In the genomic region with DNA sequence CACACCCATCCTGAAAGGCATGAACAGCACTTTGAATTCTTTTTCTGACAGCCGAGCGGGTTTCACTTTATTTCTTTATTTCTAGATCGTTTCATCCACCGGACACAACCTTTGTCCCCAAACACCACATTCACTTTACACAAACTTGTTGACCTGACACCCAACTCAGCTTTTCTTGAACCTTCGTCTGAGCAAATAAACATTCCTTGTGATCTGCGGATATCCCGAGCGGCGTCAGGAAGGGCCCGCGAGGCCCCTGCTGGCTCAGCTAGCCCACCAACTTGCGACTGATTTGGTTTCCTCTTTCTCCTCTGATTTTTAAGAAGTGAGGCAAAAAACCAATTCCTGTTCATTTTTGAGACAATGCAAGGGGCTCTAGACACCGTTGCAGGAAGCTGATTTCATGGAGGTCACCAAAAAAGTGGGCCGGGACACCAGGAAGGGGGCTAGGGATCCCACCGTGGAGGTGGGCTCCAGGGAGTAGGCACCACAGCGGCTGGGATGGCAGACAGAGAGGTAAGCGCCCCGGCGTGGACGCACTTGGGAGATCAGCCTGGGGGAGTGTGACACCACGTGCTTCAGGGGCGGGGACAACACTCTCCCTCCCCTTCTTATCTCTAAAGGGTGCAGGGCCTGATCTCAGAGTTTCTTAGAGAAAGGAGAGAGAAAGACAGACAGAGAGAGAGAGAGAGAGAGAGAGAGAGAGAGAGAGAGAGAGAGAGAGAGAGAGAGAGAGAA, we compare ENCODE assay signal across 8 mouse cellular contexts. TPM values are rescaled to one million over a fixed set of nuclear protein-coding genes. Genes with fewer than 3 reads are reported as not detected.
DNase-seq lines count a peak whose midpoint lies in the region; ATAC-seq lines count a peak whose summit lies in the region.

A gene (plus strand): TSS at position 264 of the 738 bp plus-strand sequence.

- H3K9me3 ChIP-seq in hindbrain, embryonic 11.5 days (ENCODE audit: control insufficient read depth, low read length): no peaks in the 10 kb centered on the region

- H3K9ac ChIP-seq in hindbrain, embryonic 11.5 days (ENCODE audit: low read depth, low read length): peak within 1 kb of the TSS; percentile 72

- 0 out of 2 replicates have a peak, but pooled peaks cover 3% of the 10 kb centered on the region for H3K4me1 ChIP-seq in hindbrain, embryonic 11.5 days (replicated peaks; ENCODE audit: control insufficient read depth, insufficient read depth, low read length)

- ATAC-seq in hindbrain, embryonic 11.5 days (ENCODE audit: low FRiP score): peak; percentile 92

- no peaks in the 10 kb centered on the region for H3K36me3 ChIP-seq in hindbrain, embryonic 11.5 days (ENCODE audit: control insufficient read depth, insufficient read depth, low read length)

- peak; percentile 85 for DNase-seq in T-cell, adult 2 months (ENCODE audit: low spot score)
- DNase-seq in cerebellum, postnatal 25 days: peak; percentile 38 to 56
- peak; percentile 19 to 29 for DNase-seq in frontal cortex, postnatal 14 days (ENCODE audit: low spot score in 2 of 2)
- peak; percentile 78 for DNase-seq in hindbrain, embryonic 11.5 days (ENCODE audit: low spot score)
- DNase-seq in layer of hippocampus, postnatal 10 days (ENCODE audit: low spot score in 2 of 2): peak; percentile 55 to 68
- peak; percentile 90 for DNase-seq in lung, postnatal 10 days
- peak; percentile 39 for DNase-seq in ovary, postnatal 10 days (ENCODE audit: low spot score)
- DNase-seq in thymus, postnatal 10 days (ENCODE audit: low spot score in 2 of 2): peak; percentile 83 to 84

- 4% methylated on average over 22 of the region's 22 CpGs for WGBS in hindbrain, embryonic 11.5 days

- H3K27me3 ChIP-seq in hindbrain, embryonic 11.5 days (ENCODE audit: control insufficient read depth, insufficient read depth, low read length): no peaks in the 10 kb centered on the region

- peak within 1 kb of the TSS; percentile 91 for H3K4me2 ChIP-seq in hindbrain, embryonic 11.5 days (replicated peaks; ENCODE audit: low read depth, low read length)

- H3K4me3 ChIP-seq in hindbrain, embryonic 11.5 days (ENCODE audit: low read depth, low read length): peak within 1 kb of the TSS; percentile 53

- peak within 1 kb of the TSS; percentile 48; the same call in 1 of the 2 replicates for H3K27ac ChIP-seq in hindbrain, embryonic 11.5 days (ENCODE audit: low read depth, low read length)

RNA-seq across cellular contexts. Expression of the gene that starts here (rescaled TPM):
- 23.0 and 23.3 TPM in 2 replicates for polyA plus RNA-seq in hindbrain, embryonic 11.5 days (2014; fragmentation: Nextera tagmentation; extraction: Ambion mirVana)
- 10 to 100 TPM; 10.1 to 10.2 TPM for total RNA-seq in layer of hippocampus, postnatal 10 days (2021)

Comparison
In these comparisons a context has a peak if more than half of its experiments do, and no peak if none do; other contexts are left out.
1. Peak in every context shown above with its lines: DNase-seq, ATAC-seq, H3K4me3 ChIP-seq and H3K27ac ChIP-seq.
2. DNase-seq: peak in every context shown above with its lines; median percentile 90 in lung, postnatal 10 days; 85 in T-cell, adult 2 months; 84 in thymus, postnatal 10 days; 78 in hindbrain, embryonic 11.5 days; 62 in layer of hippocampus, postnatal 10 days; 47 in cerebellum, postnatal 25 days; 39 in ovary, postnatal 10 days; 24 in frontal cortex, postnatal 14 days.